Mouse (Mus musculus) liver, embryonic 16.5 days (tissue): ENCODE data around the gene Pck1. TPM values are rescaled to one million over a fixed set of nuclear protein-coding genes. Genes with fewer than 3 reads are reported as not detected.

Experiments
- ATAC-seq: fragments of 200-750 bp; cut with Nextera tagmentation; 2 replicates; pipeline ENCODE4 v1.8.0; 2017; ENCODE audit warnings: low read depth, mild to moderate bottlenecking, moderate number of reproducible peaks, moderate library complexity
- H3K27ac ChIP-seq: fragments of 300-500 bp; sonication (generic); 2 replicates; pipeline ENCODE4 v1.5.1; 2014; ENCODE audit warnings: mild to moderate bottlenecking, low read length
- H3K27me3 ChIP-seq: fragments of 300-500 bp; sonication (generic); 2 replicates; pipeline ENCODE4 v1.6.1; 2014; ENCODE audit warnings: low read depth, low read length, mixed read lengths; ENCODE audit not compliant: control insufficient read depth, insufficient read depth
- H3K36me3 ChIP-seq: fragments of 300-500 bp; sonication (generic); 2 replicates; pipeline ENCODE4 v1.6.1; 2014; ENCODE audit warnings: mild to moderate bottlenecking; ENCODE audit not compliant: control insufficient read depth, insufficient read depth
- H3K4me1 ChIP-seq: fragments of 300-500 bp; sonication (generic); 2 replicates; pipeline ENCODE4 v1.6.1; 2014; ENCODE audit warnings: low read depth, low read length, mixed read lengths; ENCODE audit not compliant: control insufficient read depth
- H3K4me2 ChIP-seq: fragments of 300-500 bp; sonication (generic); 2 replicates; pipeline ENCODE4 v1.6.1; 2014; ENCODE audit warnings: low read depth, low read length, mixed read lengths
- H3K4me3 ChIP-seq: fragments of 300-500 bp; sonication (generic); 2 replicates; pipeline ENCODE4 v1.5.1; 2014; ENCODE audit warnings: low read depth, mild to moderate bottlenecking, low read length
- H3K9ac ChIP-seq: fragments of 300-500 bp; sonication (generic); 2 replicates; pipeline ENCODE4 v1.6.1; 2014; ENCODE audit warnings: low read depth, low read length
- H3K9me3 ChIP-seq: fragments of 300-500 bp; sonication (generic); replicated peaks from 2 replicates; pipeline ENCODE4 v1.6.1; 2016; ENCODE audit warnings: low read length; ENCODE audit not compliant: control insufficient read depth
- WGBS: fragments of 180-500 bp; shearing (Covaris S2); extraction: QIAGEN DNeasy Blood & Tissue Kit; methylation state at CpG from one replicate; pipeline ENCODE4 v1.1.7; 2014; ENCODE audit not compliant: insufficient replicate concordance; 5-methylcytosine and 5-hydroxymethylcytosine counted together
- polyA plus RNA-seq: library from polyadenylated mRNA; unstranded; fragments of >200 nt; fragmentation: Nextera tagmentation; extraction: Ambion mirVana; gene quantifications from 2 replicates; pipeline ENCODE4 v1.2.1, GENCODE M21; 2015

The Pck1 gene
- polyA plus RNA-seq, 1 experiment from 2014 or later = 0.80 TPM

GRCm38 (mm10) chr2:173165357-173165756 is 12.5 kb downstream of the Pck1 start:
- Histone ChIP-seq H3K36me3 (no peaks in the 10 kb centered on the region), H3K4me2 (no peak overlapping the region), H3K9ac (no peak overlapping the region), H3K4me3 (no peak overlapping the region), H3K27ac (no peak overlapping the region), H3K4me1 (no peaks in the 10 kb centered on the region; the same call in 1 of the 2 replicates), H3K9me3 (no peaks in the 10 kb centered on the region), H3K27me3 (no peaks in the 10 kb centered on the region)
- 61% methylated on average over 10 of the region's 10 CpGs for WGBS
- ATAC-seq = no peak

- no peak overlapping the region for H3K27ac ChIP-seq
- no peak overlapping the region for H3K4me2 ChIP-seq
- peaks cover 4% of the 10 kb centered on the region; the same call in 1 of the 2 replicates for H3K4me1 ChIP-seq
- ATAC-seq = no peak
- 51% methylated on average over 5 of the region's 5 CpGs for WGBS
- no peak overlapping the region for H3K4me3 ChIP-seq
- no peaks in the 10 kb centered on the region for H3K9me3 ChIP-seq
- no peak overlapping the region for H3K9ac ChIP-seq
- no peaks in the 10 kb centered on the region for H3K36me3 ChIP-seq
- peaks cover 9% of the 10 kb centered on the region for H3K27me3 ChIP-seq
Measured at GRCm38 (mm10) chr2:173168411-173168851, 15.6 kb downstream of the Pck1 start.

- no peak overlapping the region for H3K4me3 ChIP-seq
- peaks cover 6% of the 10 kb centered on the region; the same call in 1 of the 2 replicates for H3K4me1 ChIP-seq
- H3K27me3 ChIP-seq = peaks cover 9% of the 10 kb centered on the region
- H3K36me3 ChIP-seq = no peaks in the 10 kb centered on the region
- peak; percentile 43; the same call in 1 of the 2 replicates for ATAC-seq
- H3K27ac ChIP-seq = no peak overlapping the region
- H3K9me3 ChIP-seq = no peaks in the 10 kb centered on the region
- H3K4me2 ChIP-seq = no peak overlapping the region
- no peak overlapping the region for H3K9ac ChIP-seq
- 58% methylated on average over 2 of the region's 2 CpGs for WGBS
Measured at GRCm38 (mm10) chr2:173170081-173170480, 17.2 kb downstream of the Pck1 start.

GRCm38 (mm10) chr2:173170715-173171114 is 17.9 kb downstream of the Pck1 start:
- peaks cover 6% of the 10 kb centered on the region; the same call in 1 of the 2 replicates for H3K4me1 ChIP-seq
- ATAC-seq = no peak
- H3K36me3 ChIP-seq = no peaks in the 10 kb centered on the region
- H3K9ac ChIP-seq = no peak overlapping the region
- H3K4me2 ChIP-seq = no peak overlapping the region
- H3K27me3 ChIP-seq = peaks cover 9% of the 10 kb centered on the region
- 43% methylated on average over 2 of the region's 2 CpGs for WGBS
- no peak overlapping the region for H3K27ac ChIP-seq
- H3K9me3 ChIP-seq = 0 out of 2 replicates have a peak, but pooled peaks cover 1% of the 10 kb centered on the region
- H3K4me3 ChIP-seq = no peak overlapping the region

- H3K36me3 ChIP-seq = no peaks in the 10 kb centered on the region
- 0 out of 2 replicates have a peak, but pooled peaks cover 2% of the 10 kb centered on the region for H3K9me3 ChIP-seq
- H3K27me3 ChIP-seq = peaks cover 9% of the 10 kb centered on the region
- no peak overlapping the region for H3K27ac ChIP-seq
- no peak overlapping the region for H3K4me3 ChIP-seq
- ATAC-seq = no peak
- WGBS = 4% methylated on average over 30 of the region's 30 CpGs
- no peak overlapping the region for H3K9ac ChIP-seq
- peaks cover 6% of the 10 kb centered on the region; the same call in 1 of the 2 replicates for H3K4me1 ChIP-seq
- H3K4me2 ChIP-seq = 0 out of 2 replicates have a peak overlapping the region, but pooled peaks have one; percentile 12
Measured at GRCm38 (mm10) chr2:173171470-173171869, 18.6 kb downstream of the Pck1 start.

- Histone ChIP-seq H3K9me3 (0 out of 2 replicates have a peak, but pooled peaks cover 2% of the 10 kb centered on the region), H3K36me3 (no peaks in the 10 kb centered on the region), H3K4me3 (no peak overlapping the region), H3K9ac (no peak overlapping the region), H3K27me3 (peaks cover 9% of the 10 kb centered on the region), H3K27ac (no peak overlapping the region), H3K4me1 (peaks cover 6% of the 10 kb centered on the region; the same call in 1 of the 2 replicates), H3K4me2 (no peak overlapping the region)
- no peak for ATAC-seq
- WGBS = 28% methylated on average over 5 of the region's 5 CpGs
Measured at GRCm38 (mm10) chr2:173171956-173172355, 19.1 kb downstream of the Pck1 start.

- no peak overlapping the region for H3K4me2 ChIP-seq
- H3K4me1 ChIP-seq = peaks cover 6% of the 10 kb centered on the region; the same call in 1 of the 2 replicates
- H3K27ac ChIP-seq = no peak overlapping the region
- peaks cover 9% of the 10 kb centered on the region for H3K27me3 ChIP-seq
- ATAC-seq = no peak
- 0 out of 2 replicates have a peak, but pooled peaks cover 2% of the 10 kb centered on the region for H3K9me3 ChIP-seq
- no peaks in the 10 kb centered on the region for H3K36me3 ChIP-seq
- no peak overlapping the region for H3K9ac ChIP-seq
- no peak overlapping the region for H3K4me3 ChIP-seq
- WGBS = 4% methylated on average over 1 of the region's 1 CpGs
Measured at GRCm38 (mm10) chr2:173172386-173172785, 19.5 kb downstream of the Pck1 start.

GRCm38 (mm10) chr2:173173008-173173407 is 20.2 kb downstream of the Pck1 start:
- H3K36me3 ChIP-seq = no peaks in the 10 kb centered on the region
- peaks cover 6% of the 10 kb centered on the region; the same call in 1 of the 2 replicates for H3K4me1 ChIP-seq
- H3K27me3 ChIP-seq = peaks cover 9% of the 10 kb centered on the region
- no peak overlapping the region for H3K4me2 ChIP-seq
- no peak overlapping the region for H3K4me3 ChIP-seq
- H3K9ac ChIP-seq = no peak overlapping the region
- 18% methylated on average over 2 of the region's 2 CpGs for WGBS
- H3K9me3 ChIP-seq = 0 out of 2 replicates have a peak, but pooled peaks cover 2% of the 10 kb centered on the region
- H3K27ac ChIP-seq = no peak overlapping the region
- no peak for ATAC-seq
